Mouse (Mus musculus): ENCODE measurements around the gene Pygm.

DNA sequence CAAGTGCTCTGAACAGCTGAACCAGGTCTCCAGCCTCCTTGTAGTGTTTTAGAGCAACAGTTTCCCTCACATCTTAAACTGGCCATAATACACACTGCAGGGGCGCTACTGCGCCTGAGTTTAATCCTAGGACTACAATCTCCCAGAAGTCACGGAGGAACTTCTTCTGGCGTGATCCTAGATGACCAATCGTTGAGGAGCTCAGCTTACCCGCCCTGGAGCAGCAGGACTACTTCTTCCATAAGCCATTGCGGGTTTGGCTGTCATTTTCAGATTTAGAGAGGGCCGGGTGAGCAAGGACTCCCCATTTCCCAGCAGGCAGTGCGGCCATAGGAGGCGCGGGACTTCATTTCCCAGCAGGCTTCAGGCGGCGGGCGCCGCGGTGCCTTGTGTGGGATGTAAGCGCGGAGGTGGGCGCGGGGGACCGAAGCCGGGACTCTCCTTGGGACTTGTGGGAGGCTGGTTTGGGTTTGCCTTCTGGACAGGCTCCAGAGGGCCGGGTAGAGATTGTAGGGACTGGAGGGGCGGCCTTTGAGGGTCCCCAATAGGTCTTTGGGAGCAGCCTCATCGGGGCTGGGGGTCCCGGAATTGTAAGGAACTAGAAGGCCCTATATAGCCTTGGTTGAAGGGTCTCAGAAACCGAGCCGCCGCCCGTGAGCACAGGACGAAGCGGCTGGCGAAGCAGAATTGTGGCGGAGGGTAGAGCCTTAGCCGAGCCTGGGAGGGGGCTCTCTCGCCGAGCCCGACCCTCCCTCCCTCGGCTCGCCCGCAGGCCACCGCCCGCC is 49.3 kb upstream of the Pygm start, which contains the start of gene Men1:
- TF ChIP-seq GATA1 (IDR thresholded peaks at IDR 0.05; ENCODE audit: low read length) = no peak
- TF ChIP-seq TAL1 (IDR thresholded peaks at IDR 0.05; ENCODE audit: low read length) = no peak
